Mouse (Mus musculus) skeletal muscle tissue, adult 2 months (tissue): ENCODE measurements around the gene Cacnb4.

Experiments
- DNase-seq: peaks from one replicate; pipeline ENCODE4 v3.0.0-alpha.2; 2012; ENCODE audit warnings: low read depth, low spot score

Gene Cacnb4

GRCm38 (mm10) chr2:52647255-52647998, 29.2 kb downstream of the Cacnb4 start:
- DNase-seq = no peak

- DNase-seq = no peak
Measured at GRCm38 (mm10) chr2:52643657-52644056, 33.0 kb downstream of the Cacnb4 start.

GRCm38 (mm10) chr2:52639530-52639875, 37.1 kb downstream of the Cacnb4 start:
- DNase-seq = no peak

GRCm38 (mm10) chr2:52638857-52639529, 37.6 kb downstream of the Cacnb4 start:
- DNase-seq = no peak

- DNase-seq = no peak
Measured at GRCm38 (mm10) chr2:52638226-52638625, 38.4 kb downstream of the Cacnb4 start.

- DNase-seq = no peak
Measured at GRCm38 (mm10) chr2:52636051-52636450, 40.6 kb downstream of the Cacnb4 start.

- DNase-seq = no peak
Measured at GRCm38 (mm10) chr2:52635358-52635757, 41.3 kb downstream of the Cacnb4 start.

GRCm38 (mm10) chr2:52632880-52633279, 43.8 kb downstream of the Cacnb4 start:
- DNase-seq = peak; percentile 15

GRCm38 (mm10) chr2:52628186-52628585, 48.4 kb downstream of the Cacnb4 start:
- DNase-seq = no peak

- no peak for DNase-seq
Measured at GRCm38 (mm10) chr2:52626266-52626665, 50.4 kb downstream of the Cacnb4 start.

GRCm38 (mm10) chr2:52625731-52626130, 50.9 kb downstream of the Cacnb4 start:
- no peak for DNase-seq

- DNase-seq = no peak
Measured at GRCm38 (mm10) chr2:52623921-52624404, 52.7 kb downstream of the Cacnb4 start.

GRCm38 (mm10) chr2:52623461-52623860, 53.2 kb downstream of the Cacnb4 start:
- DNase-seq = peak; percentile 31

- DNase-seq = no peak
Measured at GRCm38 (mm10) chr2:52622616-52623015, 54.0 kb downstream of the Cacnb4 start.

GRCm38 (mm10) chr2:52619406-52619974, 57.1 kb downstream of the Cacnb4 start:
- DNase-seq = no peak

- DNase-seq = no peak
Measured at GRCm38 (mm10) chr2:52618804-52619203, 57.8 kb downstream of the Cacnb4 start.

GRCm38 (mm10) chr2:52615429-52615828, 61.2 kb downstream of the Cacnb4 start:
- DNase-seq = peak; percentile 20

- no peak for DNase-seq
Measured at GRCm38 (mm10) chr2:52613888-52614287, 62.7 kb downstream of the Cacnb4 start.

- no peak for DNase-seq
Measured at GRCm38 (mm10) chr2:52609486-52609885, 67.1 kb downstream of the Cacnb4 start.

GRCm38 (mm10) chr2:52607857-52608485, 68.7 kb downstream of the Cacnb4 start:
- no peak for DNase-seq

- no peak for DNase-seq
Measured at GRCm38 (mm10) chr2:52606331-52606730, 70.3 kb downstream of the Cacnb4 start.

- DNase-seq = peak; percentile 32
Measured at GRCm38 (mm10) chr2:52605321-52605720, 71.3 kb downstream of the Cacnb4 start.
